Mouse (Mus musculus) CH12.LX (cell line): ENCODE measurements around the gene Lce3a. TPM values are rescaled to one million over a fixed set of nuclear protein-coding genes. Genes with fewer than 3 reads are reported as not detected.

ENCODE experiments used
- DNase-seq: peaks from one replicate; pipeline ENCODE4 v3.0.0-alpha.2; 2013; ENCODE audit errors: extremely low read depth
- H3K27ac ChIP-seq: 2 replicates; pipeline ENCODE4 v1.5.1; 2012; ENCODE audit warnings: low read depth, mild to moderate bottlenecking, control low read depth, moderate library complexity; ENCODE audit not compliant: insufficient read depth
- H3K27me3 ChIP-seq: replicated peaks from 2 replicates; pipeline ENCODE3; 2012; ENCODE audit warnings: inconsistent platforms
- H3K36me3 ChIP-seq, 2 experiments: replicated peaks in 1 of 2; 2 replicates each; pipeline versions ENCODE3 to v1.6.1; 2012; ENCODE audit warnings: inconsistent platforms in 1 of 2, low read length in 1 of 2, mild to moderate bottlenecking in 1 of 2, mixed read lengths in 1 of 2, moderate library complexity in 1 of 2; ENCODE audit not compliant: control insufficient read depth in 1 of 2, insufficient read depth in 1 of 2
- H3K4me1 ChIP-seq, 2 experiments: 2 replicates each; pipeline ENCODE4 v1.6.1; 2012; ENCODE audit warnings: inconsistent platforms in 1 of 2, moderate library complexity in 1 of 2; ENCODE audit not compliant: insufficient read depth in 2 of 2, control insufficient read depth in 1 of 2
- H3K4me2 ChIP-seq: 2 replicates; pipeline ENCODE4 v1.6.1; 2012; ENCODE audit warnings: low read depth, mild to moderate bottlenecking, control low read depth; ENCODE audit not compliant: poor library complexity, insufficient read depth, severe bottlenecking
- H3K4me3 ChIP-seq, 3 experiments: fragments of 150-350 bp in 1 of 3; sonication (generic) in 1 of 3; replicated peaks in 1 of 3; 2 replicates each; pipeline versions ENCODE3 to v1.5.1; 2011 to 2012; ENCODE audit warnings: low read depth in 2 of 3, low read length in 2 of 3, mild to moderate bottlenecking in 2 of 3, moderate library complexity in 2 of 3, control low read depth in 1 of 3, improper control_type of control experiment in 1 of 3, inconsistent platforms in 1 of 3, mixed read lengths in 1 of 3; ENCODE audit not compliant: poor library complexity in 1 of 3
- H3K79me2 ChIP-seq: replicated peaks from 2 replicates; pipeline ENCODE4 v1.6.1; 2012; ENCODE audit warnings: mild to moderate bottlenecking, moderate library complexity; ENCODE audit not compliant: control insufficient read depth, poor library complexity, insufficient read depth, severe bottlenecking; ENCODE audit errors: extremely low read depth
- H3K9ac ChIP-seq: 2 replicates; pipeline ENCODE4 v1.6.1; 2012; ENCODE audit warnings: low read depth, mild to moderate bottlenecking, control low read depth, moderate library complexity; ENCODE audit not compliant: insufficient read depth
- H3K9me3 ChIP-seq: replicated peaks from 2 replicates; pipeline ENCODE3; 2012; ENCODE audit warnings: low read length, inconsistent platforms, mixed read lengths
- BHLHE40 ChIP-seq: IDR thresholded peaks from 2 replicates; pipeline ENCODE4 v1.6.1; 2011; ENCODE audit warnings: mild to moderate bottlenecking, low read depth, low read length, improper control_type of control experiment
- CHD1 ChIP-seq: IDR thresholded peaks from 2 replicates; pipeline ENCODE4 v1.6.1; 2012; ENCODE audit warnings: low read depth, low read length, improper control_type of control experiment, inconsistent platforms
- E2F4 ChIP-seq: IDR thresholded peaks from 2 replicates; pipeline ENCODE4 v1.6.1; 2011; ENCODE audit warnings: low read depth, low read length, improper control_type of control experiment; ENCODE audit not compliant: insufficient replicate concordance
- EP300 ChIP-seq: IDR thresholded peaks from 2 replicates; pipeline ENCODE4 v1.6.1; 2011; ENCODE audit warnings: low read length, improper control_type of control experiment
- HCFC1 ChIP-seq: IDR thresholded peaks from 2 replicates; pipeline ENCODE4 v1.6.1; 2012; ENCODE audit warnings: low read depth, mild to moderate bottlenecking, inconsistent platforms, low read length, improper control_type of control experiment
- IRF4 ChIP-seq: IDR thresholded peaks from 2 replicates; pipeline ENCODE4 v1.6.1; 2014; ENCODE audit warnings: low read depth, mild to moderate bottlenecking, inconsistent platforms, low read length, improper control_type of control experiment
- JUN ChIP-seq: IDR thresholded peaks from 2 replicates; pipeline ENCODE4 v1.6.1; 2011; ENCODE audit warnings: low read depth, mild to moderate bottlenecking, low read length, improper control_type of control experiment, moderate library complexity; ENCODE audit not compliant: insufficient read depth
- JUND ChIP-seq: conservative IDR thresholded peaks from 2 replicates; pipeline ENCODE4 v1.6.1; 2011; ENCODE audit warnings: low read depth, low read length, improper control_type of control experiment
- KAT2A ChIP-seq: IDR thresholded peaks from 2 replicates; pipeline ENCODE4 v1.6.1; 2012; ENCODE audit warnings: low read length, improper control_type of control experiment, inconsistent platforms; ENCODE audit not compliant: insufficient replicate concordance
- MAX ChIP-seq: IDR thresholded peaks from 2 replicates; pipeline ENCODE4 v1.6.1; 2011; ENCODE audit warnings: low read length, improper control_type of control experiment
- MAZ ChIP-seq: IDR thresholded peaks from 2 replicates; pipeline ENCODE4 v1.6.1; 2012; ENCODE audit warnings: low read depth, mild to moderate bottlenecking, inconsistent platforms, low read length, improper control_type of control experiment, moderate library complexity
- MEF2A ChIP-seq: IDR thresholded peaks from 2 replicates; pipeline ENCODE4 v1.6.1; 2014; ENCODE audit warnings: low read depth, mild to moderate bottlenecking, inconsistent platforms, low read length, improper control_type of control experiment, borderline replicate concordance
- NELFE ChIP-seq: IDR thresholded peaks from 2 replicates; pipeline ENCODE4 v1.6.1; 2011; ENCODE audit warnings: low read depth, low read length, improper control_type of control experiment
- PAX5 ChIP-seq: IDR thresholded peaks from 2 replicates; pipeline ENCODE4 v1.6.1; 2012; ENCODE audit warnings: low read length, inconsistent platforms, mixed read lengths
- POLR2A ChIP-seq: IDR thresholded peaks from 2 replicates; pipeline ENCODE4 v1.6.1; 2011; ENCODE audit warnings: low read depth, mild to moderate bottlenecking, improper control_type of control experiment, low read length
- RAD21 ChIP-seq: IDR thresholded peaks from 2 replicates; pipeline ENCODE4 v1.6.1; 2011; ENCODE audit warnings: low read depth, mild to moderate bottlenecking, low read length, improper control_type of control experiment, moderate library complexity
- SIN3A ChIP-seq: IDR thresholded peaks from 2 replicates; pipeline ENCODE4 v1.6.1; 2012; ENCODE audit warnings: low read length, improper control_type of control experiment, inconsistent platforms
- TBP ChIP-seq: conservative IDR thresholded peaks from 2 replicates; pipeline ENCODE4 v1.6.1; 2011; ENCODE audit warnings: low read depth, low read length, improper control_type of control experiment
- UBTF ChIP-seq: IDR thresholded peaks from 2 replicates; pipeline ENCODE4 v1.6.1; 2012; ENCODE audit warnings: low read depth, mild to moderate bottlenecking, inconsistent platforms, low read length, improper control_type of control experiment, moderate library complexity
- ZMIZ1 ChIP-seq: IDR thresholded peaks from 2 replicates; pipeline ENCODE4 v1.6.1; 2012; ENCODE audit warnings: low read depth, mild to moderate bottlenecking, inconsistent platforms, low read length, improper control_type of control experiment
- dilution Hi-C: fragments of 300-500 bp; cut with MboI; formaldehyde crosslinking; loops from 2 replicates; pipeline ENCODE4 v1.14.3; 2020; ENCODE audit warnings: low sequenced_read_pairs; ENCODE audit not compliant: extremely low pct_unique_long_range_greater_than_20kb, extremely low pct_ligation_motif_present
- in situ Hi-C: fragments of 300-500 bp; cut with MboI; formaldehyde crosslinking; loops from 3 replicates; pipeline ENCODE4 v1.14.3; 2019; ENCODE audit warnings: low sequenced_read_pairs, low pct_ligation_motif_present, low pct_unique_long_range_greater_than_20kb, mixed read lengths
- polyA plus RNA-seq: library from polyadenylated mRNA; unstranded; fragments of >175 nt; gene quantifications from 2 replicates; pipeline ENCODE4 v1.2.1, GENCODE M21; 2012; ENCODE audit warnings: low read depth; ENCODE audit not compliant: insufficient read length
- total RNA-seq, 2 experiments: library from RNA; depleted of rRNA; stranded (reverse); fragments of 300-350 nt in 1 of 2; fragments of >200 nt in 1 of 2; gene quantifications; 2 replicates each; pipeline ENCODE4 v1.2.3; 2012 to 2014

Gene Lce3a
- total RNA-seq (2012; rRNA removed) (not detected in 2 replicates), total RNA-seq (2014; rRNA removed) (not detected in 2 replicates), polyA plus RNA-seq (not detected in 2 replicates)

DNA sequence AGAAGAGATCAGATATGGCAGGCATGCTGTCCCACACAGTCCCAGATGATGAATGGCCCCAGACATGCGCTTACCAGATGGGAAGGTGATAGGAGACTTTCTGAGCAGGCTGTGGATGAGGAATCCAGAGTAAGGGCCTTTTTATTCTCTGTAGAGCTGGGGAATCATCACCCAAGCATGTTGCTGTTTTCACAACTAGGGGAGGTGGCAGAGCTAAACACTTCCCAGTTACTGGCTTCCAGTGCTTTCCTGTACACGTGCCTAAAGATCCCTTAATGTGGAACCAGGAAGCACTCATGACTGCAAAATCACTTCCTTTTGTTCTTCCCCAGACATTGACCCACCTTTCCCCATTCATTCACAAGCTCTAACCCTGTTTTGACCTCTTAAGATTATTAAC lies at the start of gene Lce3a:
Gene Lce3a (minus strand): TSS at position 101 of the 400 bp plus-strand sequence.
- in situ Hi-C loops, result no loop called here
- no peaks in the 10 kb centered on the region for H3K27me3 ChIP-seq
- H3K4me3 ChIP-seq, result no peak within 1 kb of the TSS
- H3K4me2 ChIP-seq, result no peak within 1 kb of the TSS
- TF ChIP-seq TBP (no peak), HCFC1 (no peak), MAX (no peak), SIN3A (no peak), CHD1 (no peak), JUND (no peak), IRF4 (no peak)
- DNase-seq, result no peak
- no peaks in the 10 kb centered on the region for H3K36me3 ChIP-seq
- no peak within 1 kb of the TSS for H3K9ac ChIP-seq
- no peaks in the 10 kb centered on the region for H3K9me3 ChIP-seq
- no peaks in the 10 kb centered on the region for H3K4me1 ChIP-seq
- dilution Hi-C loops, result no loop called here
- H3K27ac ChIP-seq, result no peak within 1 kb of the TSS
- no peaks in the 10 kb centered on the region for H3K79me2 ChIP-seq

DNA sequence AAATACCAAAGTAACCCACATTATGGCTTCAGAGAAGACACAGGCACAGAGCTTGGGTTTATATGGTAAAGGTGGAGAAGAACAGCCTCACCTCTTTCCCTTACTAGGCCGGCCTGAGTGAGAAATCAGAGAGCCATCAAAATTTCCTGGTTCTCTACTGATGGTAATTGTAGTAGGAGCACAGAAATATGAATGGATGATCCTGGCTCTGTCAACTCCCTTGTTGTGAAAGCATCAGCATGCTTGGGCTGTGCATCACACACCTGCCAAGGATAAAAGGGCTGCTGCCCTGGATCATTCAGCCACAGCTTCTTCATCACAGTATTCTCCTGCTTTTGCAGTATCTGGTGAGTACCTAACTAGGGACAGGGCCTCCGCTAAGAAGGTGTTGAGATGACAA lies 40.7 kb upstream of the Lce3a start, which contains the start of gene Lce3e:
Gene Lce3e (plus strand): TSS at position 301 of the 400 bp plus-strand sequence.
- Histone ChIP-seq H3K27me3 (no peaks in the 10 kb centered on the region), H3K4me2 (no peak within 1 kb of the TSS), H3K9me3 (no peaks in the 10 kb centered on the region), H3K27ac (no peak within 1 kb of the TSS), H3K4me1 (no peaks in the 10 kb centered on the region), H3K36me3 (no peaks in the 10 kb centered on the region), H3K79me2 (no peaks in the 10 kb centered on the region), H3K4me3 (no peak within 1 kb of the TSS), H3K9ac (no peak within 1 kb of the TSS)
- dilution Hi-C loops (no loop called here), in situ Hi-C loops (no loop called here)
- no peak for DNase-seq
- no peak for TF ChIP-seq MEF2A
- TF ChIP-seq EP300, result no peak
- TF ChIP-seq E2F4, result no peak
- TF ChIP-seq NELFE, result no peak
- TF ChIP-seq KAT2A, result no peak
- no peak for TF ChIP-seq JUN
- TF ChIP-seq POLR2A, result no peak
- no peak for TF ChIP-seq BHLHE40
- no peak for TF ChIP-seq RAD21
- TF ChIP-seq HCFC1, result no peak
- no peak for TF ChIP-seq ZMIZ1
- TF ChIP-seq PAX5, result no peak
- TF ChIP-seq UBTF, result no peak
- TF ChIP-seq MAZ, result no peak
